Comparison of ENCODE assay signal across 10 mouse cellular contexts in genomic region chr2:16849916-16850315, GRCm38 (mm10).
DNase-seq lines count a peak whose midpoint lies in the region; ATAC-seq lines count a peak whose summit lies in the region.
"Had no signal": no experiment of that assay in that cellular context is flagged by ENCODE, and none has a peak within 500 bp of the region (broad histone marks: within the 10 kb centered on the region; RNA-seq: fewer than 3 reads in every experiment).

No protein-coding gene starts in this region.

- no peaks in the 10 kb centered on the region for H3K4me1 ChIP-seq in heart, embryonic 10.5 days
- H3K4me1 ChIP-seq in liver, embryonic 11.5 days (replicated peaks; ENCODE audit: control insufficient read depth, insufficient read depth, low read length), result no peaks in the 10 kb centered on the region
- H3K4me1 ChIP-seq: limb, embryonic 12.5 days; neural tube, embryonic 12.5 days had no signal

- WGBS in heart, embryonic 10.5 days, result 62% methylated on average over 3 of the region's 3 CpGs
- 62% methylated on average over 3 of the region's 3 CpGs for WGBS in liver, embryonic 11.5 days

- H3K27ac ChIP-seq in heart, embryonic 10.5 days, result no peak overlapping the region
- H3K27ac ChIP-seq in liver, embryonic 11.5 days (ENCODE audit: low read depth, low read length), result no peak overlapping the region
- H3K27ac ChIP-seq: limb, embryonic 12.5 days; neural tube, embryonic 12.5 days had no signal

- H3K4me2 ChIP-seq in liver, embryonic 11.5 days, result no peak overlapping the region
- H3K4me2 ChIP-seq: limb, embryonic 12.5 days; neural tube, embryonic 12.5 days had no signal

- peak; percentile 98 for DNase-seq in heart, adult 11 months
- no peak for DNase-seq in heart, embryonic 10.5 days (ENCODE audit: low spot score)
- peak; percentile 70 for DNase-seq in adrenal gland, postnatal 10 days
- DNase-seq in cerebellum, postnatal 36 days, result peak; percentile 77 to 82
- DNase-seq in layer of hippocampus, adult 9-11 months, result peak; percentile 3
- DNase-seq in liver, embryonic 11.5 days (ENCODE audit: low spot score), result no peak
- no peak for DNase-seq in thymus, postnatal 4 days
- DNase-seq in T-cell, adult 2 months (ENCODE audit: low spot score), result no peak

- ATAC-seq in liver, embryonic 11.5 days (replicated peaks; ENCODE audit: low FRiP score), result no peak

- no peaks in the 10 kb centered on the region for H3K36me3 ChIP-seq in heart, embryonic 10.5 days
- H3K36me3 ChIP-seq in liver, embryonic 11.5 days (ENCODE audit: control insufficient read depth, insufficient read depth, low read length), result no peaks in the 10 kb centered on the region
- H3K36me3 ChIP-seq: limb, embryonic 12.5 days; neural tube, embryonic 12.5 days had no signal

- no peaks in the 10 kb centered on the region for H3K27me3 ChIP-seq in heart, embryonic 10.5 days (ENCODE audit: insufficient read depth, poor library complexity, severe bottlenecking)
- no peaks in the 10 kb centered on the region for H3K27me3 ChIP-seq in liver, embryonic 11.5 days (replicated peaks; ENCODE audit: control insufficient read depth, insufficient read depth, low read length)
- H3K27me3 ChIP-seq: limb, embryonic 12.5 days; neural tube, embryonic 12.5 days had no signal

- no peak overlapping the region for H3K9ac ChIP-seq in liver, embryonic 11.5 days (ENCODE audit: low read depth, low read length)
- H3K9ac ChIP-seq: limb, embryonic 12.5 days; neural tube, embryonic 12.5 days had no signal

- H3K9me3 ChIP-seq in heart, embryonic 10.5 days, result no peaks in the 10 kb centered on the region
- no peaks in the 10 kb centered on the region for H3K9me3 ChIP-seq in liver, embryonic 11.5 days (ENCODE audit: control insufficient read depth, low read length)
- H3K9me3 ChIP-seq: limb, embryonic 12.5 days; neural tube, embryonic 12.5 days had no signal

- H3K4me3 ChIP-seq in heart, embryonic 10.5 days, result no peak overlapping the region
- H3K4me3 ChIP-seq in liver, embryonic 11.5 days (ENCODE audit: low read depth, low read length), result no peak overlapping the region
- H3K4me3 ChIP-seq: limb, embryonic 12.5 days; neural tube, embryonic 12.5 days had no signal

Comparison
In these comparisons a context has a peak if more than half of its experiments do, and no peak if none do; other contexts are left out.
1. DNase-seq: peak in heart, adult 11 months (single experiment), adrenal gland, postnatal 10 days (single experiment), cerebellum, postnatal 36 days (2 of 2) and layer of hippocampus, adult 9-11 months (single experiment); none in heart, embryonic 10.5 days (single experiment), liver, embryonic 11.5 days (single experiment), thymus, postnatal 4 days (single experiment) and T-cell, adult 2 months (single experiment).